Mouse (Mus musculus) embryonic fibroblast, embryonic 13.5 days (primary cell): ENCODE measurements at regions not wholly inside any gene's neighbourhood (a gene's known extent, or its start where the extent isn't known, plus 50 kb on each side); places are given as distances from the start of the nearest gene placed in this dataset.

Source experiments
- CTCF ChIP-seq: IDR thresholded peaks from 2 replicates; pipeline ENCODE4 v1.5.1; 2011; ENCODE audit warnings: mild to moderate bottlenecking, control low read depth, low read length, moderate library complexity, borderline replicate concordance; ENCODE audit not compliant: insufficient read depth
- POLR2A ChIP-seq: IDR thresholded peaks from 2 replicates; pipeline ENCODE4 v1.6.1; 2011; ENCODE audit warnings: low read depth, mild to moderate bottlenecking, control low read depth, low read length, moderate library complexity

GRCm38 (mm10) chr2:166427390-166427789 is 271.9 kb upstream of the Sulf2 start:
- no peak for TF ChIP-seq CTCF
- TF ChIP-seq POLR2A: no peak
